Mouse (Mus musculus): ENCODE data around the gene Cdh1. TPM values are rescaled to one million over a fixed set of nuclear protein-coding genes. Genes with fewer than 3 reads are reported as not detected.
"Not testable (repeated sequence)": the region's sequence is repeated elsewhere in the genome, so short reads cannot be mapped to it uniquely, and the experiment has no call there.

The Cdh1 gene
- polyA plus RNA-seq (2015; fragmentation: Nextera tagmentation; extraction: Ambion mirVana) = 80.8 and 81.7 TPM in 2 replicates

DNA sequence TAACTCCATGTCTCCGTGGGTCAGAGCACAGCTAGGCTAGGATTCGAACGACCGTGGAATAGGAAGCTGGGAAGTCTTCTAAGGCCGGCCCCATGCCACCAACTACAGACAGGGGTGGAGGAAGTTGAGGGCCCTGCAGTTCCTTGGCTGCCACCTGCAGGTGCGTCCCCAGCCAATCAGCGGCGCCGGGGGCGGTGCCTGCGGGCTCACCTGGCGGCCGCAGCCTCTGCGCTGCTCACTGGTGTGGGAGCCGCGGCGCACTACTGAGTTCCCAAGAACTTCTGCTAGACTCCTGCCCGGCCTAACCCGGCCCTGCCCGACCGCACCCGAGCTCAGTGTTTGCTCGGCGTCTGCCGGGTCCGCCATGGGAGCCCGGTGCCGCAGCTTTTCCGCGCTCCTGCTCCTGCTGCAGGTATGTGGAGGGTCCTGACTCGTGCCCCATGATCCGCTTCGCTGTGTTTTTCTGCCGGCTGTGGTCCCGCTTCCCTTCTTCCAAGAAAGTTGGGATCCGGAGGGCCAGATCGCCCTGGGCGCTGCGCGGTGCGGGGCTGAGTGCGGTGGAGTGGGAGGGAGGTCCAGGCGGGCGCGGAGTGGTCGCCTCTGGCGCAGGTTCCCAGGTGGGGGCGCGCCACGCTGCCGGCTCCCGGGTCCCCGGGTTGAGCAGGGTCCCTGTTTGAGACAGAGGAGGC, at the start of gene Cdh1:
Gene Cdh1 (plus strand): TSS at position 221 of the 689 bp plus-strand sequence.
- Histone ChIP-seq H3K9ac (peak within 1 kb of the TSS; percentile 55), H3K27ac (peak within 1 kb of the TSS; percentile 85), H3K9me3 (replicated peaks) (no peaks in the 10 kb centered on the region)

DNA sequence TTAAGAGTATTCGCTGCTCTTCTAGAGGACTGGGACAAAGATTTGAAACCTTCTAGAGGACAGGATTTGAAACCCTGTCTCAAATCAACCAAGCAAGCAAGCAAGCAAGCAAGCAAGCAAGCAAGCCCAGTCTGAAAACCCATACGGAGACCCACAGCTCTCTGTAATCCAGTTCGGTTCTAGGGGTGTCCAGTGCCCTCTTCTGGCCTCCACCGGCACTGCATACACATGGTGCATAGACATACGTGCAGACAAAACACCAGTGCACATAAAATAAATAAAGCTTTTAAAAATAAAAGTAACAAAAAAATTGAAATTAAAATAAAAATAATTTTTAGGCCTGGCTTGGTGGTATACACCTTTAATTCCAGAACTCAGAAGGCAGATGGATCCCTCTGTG, 49.1 kb upstream of the Cdh1 start:
- 97% methylated on average over 5 of the region's 5 CpGs for WGBS
- H3K27ac ChIP-seq = no peak overlapping the region
- peaks cover 9% of the 10 kb centered on the region; the same call in 1 of the 2 replicates for H3K9me3 ChIP-seq (replicated peaks)
- H3K36me3 ChIP-seq = peaks cover 55% of the 10 kb centered on the region
- no peaks in the 10 kb centered on the region for H3K27me3 ChIP-seq
- H3K4me3 ChIP-seq (replicated peaks) = no peak overlapping the region
- H3K4me2 ChIP-seq = no peak overlapping the region
- H3K9ac ChIP-seq = no peak overlapping the region
- no peak for ATAC-seq (replicated peaks; ENCODE audit: low FRiP score)
- no peaks in the 10 kb centered on the region for H3K4me1 ChIP-seq

More for the DNA sequence above, at the start of gene Cdh1:
- peak within 1 kb of the TSS; percentile 81 for H3K4me2 ChIP-seq
- WGBS = under 1% methylated on average over 53 of the region's 53 CpGs
- no peaks in the 10 kb centered on the region for H3K36me3 ChIP-seq
- peak; percentile 83 for ATAC-seq (replicated peaks; ENCODE audit: low FRiP score)
- H3K4me3 ChIP-seq (replicated peaks) = peak within 1 kb of the TSS; percentile 58
- H3K27me3 ChIP-seq = peaks cover 55% of the 10 kb centered on the region
- H3K4me1 ChIP-seq = peaks cover 36% of the 10 kb centered on the region

DNA sequence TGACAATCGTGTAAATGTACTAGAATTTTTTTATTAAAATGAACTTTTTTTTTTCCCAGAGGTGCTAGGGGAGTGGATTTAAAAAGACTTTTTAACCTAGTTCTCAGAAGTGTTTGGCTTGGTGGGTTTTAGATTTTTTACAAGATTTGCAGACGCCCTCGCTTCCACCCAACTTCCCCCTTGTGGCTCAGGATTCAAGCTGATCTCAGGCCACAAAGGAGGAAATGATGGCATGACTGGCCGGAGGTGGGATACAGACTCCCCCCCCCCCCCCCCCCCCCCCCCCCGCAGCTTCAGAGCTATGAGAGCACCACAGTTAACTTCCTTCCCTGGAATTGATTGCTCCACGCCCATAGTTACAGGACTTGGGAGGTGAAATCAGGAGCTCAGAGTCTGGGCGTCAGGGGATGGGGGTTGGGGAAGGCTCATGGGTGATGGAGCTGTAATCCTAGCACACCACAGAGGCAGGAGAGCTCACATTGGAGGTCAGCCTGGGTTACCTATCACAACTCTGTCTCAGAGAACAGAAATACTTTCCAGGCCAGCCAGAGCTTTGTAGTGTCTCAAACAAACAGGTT, 47.0 kb upstream of the Cdh1 start:
- H3K27ac ChIP-seq = no peak overlapping the region
- 61% methylated on average over 6 of the region's 7 CpGs for WGBS

DNA sequence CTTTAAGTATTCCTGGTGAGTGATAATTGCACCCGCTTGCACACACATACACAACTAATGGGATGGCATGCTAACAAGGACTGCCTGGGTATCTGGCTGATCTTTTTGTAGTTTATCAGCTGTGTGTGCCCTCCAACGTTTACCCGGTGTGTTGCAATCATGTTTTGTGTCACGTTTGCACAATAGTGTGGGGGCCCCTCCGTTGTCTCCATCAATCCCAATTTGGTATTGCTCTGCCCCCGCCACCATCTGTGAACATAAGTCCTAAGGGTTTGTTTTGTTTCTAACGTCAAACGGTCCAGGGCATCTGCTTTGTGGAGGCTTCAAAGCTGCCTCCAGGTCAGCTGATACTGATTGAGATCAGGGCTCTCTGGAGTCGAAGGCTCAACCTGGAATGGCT, 43.3 kb upstream of the Cdh1 start:
- H3K27me3 ChIP-seq = no peaks in the 10 kb centered on the region
- no peak overlapping the region for H3K4me3 ChIP-seq (replicated peaks)
- peaks cover 7% of the 10 kb centered on the region; the same call in 1 of the 2 replicates for H3K9me3 ChIP-seq (replicated peaks)
- ATAC-seq (replicated peaks; ENCODE audit: low FRiP score) = no peak
- H3K9ac ChIP-seq = no peak overlapping the region
- WGBS = 62% methylated on average over 9 of the region's 9 CpGs
- peaks cover 26% of the 10 kb centered on the region for H3K36me3 ChIP-seq
- H3K4me1 ChIP-seq = peaks cover 12% of the 10 kb centered on the region
- no peak overlapping the region for H3K27ac ChIP-seq
- H3K4me2 ChIP-seq = no peak overlapping the region

More for the DNA sequence above, 47.0 kb upstream of the Cdh1 start:
- H3K4me3 ChIP-seq (replicated peaks) = no peak overlapping the region
- H3K27me3 ChIP-seq = no peaks in the 10 kb centered on the region
- H3K9me3 ChIP-seq (replicated peaks) = peaks cover 9% of the 10 kb centered on the region; the same call in 1 of the 2 replicates
- peaks cover 49% of the 10 kb centered on the region for H3K36me3 ChIP-seq
- H3K4me2 ChIP-seq = no peak overlapping the region
- no peak for ATAC-seq (replicated peaks; ENCODE audit: low FRiP score)
- H3K4me1 ChIP-seq = peaks cover 6% of the 10 kb centered on the region
- no peak overlapping the region for H3K9ac ChIP-seq

DNA sequence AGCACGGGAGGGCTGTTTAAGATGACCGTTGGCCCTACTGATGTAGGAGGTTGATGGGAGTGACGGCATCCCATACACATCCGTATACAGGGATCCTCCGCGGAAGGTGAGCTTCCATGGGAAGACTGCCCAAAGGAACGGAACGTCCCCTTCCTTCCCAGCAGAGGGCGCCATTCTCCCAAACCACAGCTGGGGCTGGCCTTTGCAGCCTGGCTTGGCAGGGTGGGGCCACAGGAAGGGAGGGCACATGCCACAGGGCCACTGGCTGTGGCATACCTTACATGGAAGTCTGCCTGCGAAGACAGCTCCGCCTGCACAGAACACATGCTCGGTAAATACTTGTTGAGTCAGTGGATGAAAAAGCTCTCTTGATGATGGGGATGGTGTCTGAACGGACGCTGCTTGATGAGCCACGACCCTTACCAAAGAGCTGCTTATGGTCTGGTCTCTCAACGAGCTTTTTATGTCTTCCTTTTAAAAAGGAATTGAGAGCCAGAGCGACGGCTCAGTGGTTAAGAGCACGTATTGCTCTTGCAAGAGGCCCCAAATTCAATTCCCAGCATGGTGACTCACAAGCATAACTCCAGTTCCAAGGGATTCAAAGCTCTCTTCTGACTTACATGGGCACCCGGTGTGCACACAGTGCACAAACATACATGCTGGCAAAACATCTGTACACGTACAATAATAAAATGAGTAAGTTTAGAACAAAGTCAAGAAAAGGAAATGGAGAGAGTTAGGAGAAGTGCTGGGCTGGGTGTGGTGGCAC, 41.9 kb upstream of the Cdh1 start:
- no peaks in the 10 kb centered on the region for H3K27me3 ChIP-seq
- 19% methylated on average over 21 of the region's 21 CpGs for WGBS
- peak overlapping the region; percentile 38; the same call in 1 of the 2 replicates for H3K27ac ChIP-seq
- ATAC-seq (replicated peaks; ENCODE audit: low FRiP score) = peak; percentile 88
- peaks cover 7% of the 10 kb centered on the region; the same call in 1 of the 2 replicates for H3K9me3 ChIP-seq (replicated peaks)
- H3K4me1 ChIP-seq = peaks cover 12% of the 10 kb centered on the region
- H3K4me2 ChIP-seq = peak overlapping the region; percentile 39; the same call in 1 of the 2 replicates
- H3K36me3 ChIP-seq = peaks cover 15% of the 10 kb centered on the region; the same call in 1 of the 2 replicates
- no peak overlapping the region for H3K9ac ChIP-seq
- no peak overlapping the region for H3K4me3 ChIP-seq (replicated peaks)

DNA sequence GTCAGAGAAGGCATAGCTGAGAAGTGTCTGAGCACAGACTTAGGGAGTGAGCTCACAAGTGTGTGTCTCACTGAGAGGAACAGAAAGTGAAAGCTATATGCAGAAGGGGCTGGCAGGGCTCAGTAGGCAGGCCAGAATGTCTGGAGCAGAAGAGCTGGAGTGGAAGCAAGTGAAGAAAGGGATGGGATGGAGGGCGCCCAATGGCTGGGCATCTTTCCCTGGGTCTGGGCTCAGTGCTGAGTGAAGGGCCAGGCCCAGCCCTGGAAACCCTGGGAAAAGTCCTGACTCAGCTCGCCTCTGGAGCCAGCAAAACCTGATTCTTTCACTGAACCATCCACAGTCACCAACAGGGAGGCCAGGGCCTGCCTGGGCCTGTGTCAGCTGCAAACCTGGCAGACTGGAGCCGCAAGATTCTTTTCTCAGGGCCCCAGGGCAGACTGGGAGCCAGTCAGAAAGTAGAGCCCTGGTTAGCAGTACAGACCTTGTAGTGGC, 39.4 kb upstream of the Cdh1 start:
- Histone ChIP-seq H3K27ac (peak overlapping the region; percentile 45), H3K9me3 (replicated peaks) (no peaks in the 10 kb centered on the region), H3K27me3 (no peaks in the 10 kb centered on the region), H3K9ac (no peak overlapping the region), H3K4me2 (no peak overlapping the region), H3K4me3 (replicated peaks) (no peak overlapping the region), H3K36me3 (no peaks in the 10 kb centered on the region), H3K4me1 (peaks cover 12% of the 10 kb centered on the region)
- ATAC-seq (replicated peaks; ENCODE audit: low FRiP score) = peak; percentile 46; the same call in 1 of the 2 replicates
- WGBS = 78% methylated on average over 3 of the region's 3 CpGs

DNA sequence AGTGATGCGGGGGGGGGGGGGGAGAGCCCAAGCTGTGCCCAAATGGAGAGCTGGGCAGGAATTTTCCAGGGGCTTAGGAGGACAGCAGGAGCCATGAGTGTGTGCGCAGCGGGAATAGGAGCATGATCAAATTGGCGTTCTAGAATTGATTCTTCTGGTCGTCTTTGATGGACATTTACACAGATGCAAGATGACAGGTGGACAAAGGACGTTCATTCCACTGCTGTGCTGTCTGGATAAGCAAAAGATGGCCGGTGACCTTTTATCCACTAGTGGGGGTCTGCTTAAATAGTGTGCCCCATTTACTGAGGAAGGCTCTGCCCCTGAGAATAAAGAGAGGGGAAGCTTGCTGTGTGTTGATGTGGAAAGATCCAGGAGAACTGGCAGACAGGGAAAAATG, 34.1 kb upstream of the Cdh1 start:
- Histone ChIP-seq H3K27ac (no peak overlapping the region), H3K4me3 (replicated peaks) (no peak overlapping the region), H3K4me2 (no peak overlapping the region), H3K4me1 (peaks cover 22% of the 10 kb centered on the region), H3K27me3 (no peaks in the 10 kb centered on the region), H3K9me3 (replicated peaks) (no peaks in the 10 kb centered on the region), H3K9ac (no peak overlapping the region), H3K36me3 (no peaks in the 10 kb centered on the region)
- ATAC-seq (replicated peaks; ENCODE audit: low FRiP score) = no peak
- 86% methylated on average over 6 of the region's 7 CpGs for WGBS

DNA sequence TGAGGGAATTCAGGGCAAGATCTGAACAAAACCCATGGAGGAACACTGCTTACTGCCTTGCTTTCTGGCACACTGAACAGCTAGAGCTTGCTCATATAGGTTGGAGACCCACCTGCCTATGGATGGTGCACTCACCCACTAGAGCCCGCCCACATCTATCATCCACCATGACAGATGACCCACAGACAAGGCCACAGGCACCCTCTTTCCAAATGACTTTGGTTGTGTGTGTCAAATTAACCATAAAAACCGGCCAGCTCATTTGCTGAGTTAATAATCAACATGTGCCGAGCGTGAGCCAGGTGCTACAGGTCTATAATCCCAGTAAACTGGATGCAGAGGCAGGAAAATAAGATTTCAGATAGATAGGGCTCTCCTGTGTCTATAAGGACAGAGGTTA, 32.8 kb upstream of the Cdh1 start:
- ATAC-seq (replicated peaks; ENCODE audit: low FRiP score) = peak; percentile 79
- no peak overlapping the region for H3K4me3 ChIP-seq (replicated peaks)
- no peaks in the 10 kb centered on the region for H3K27me3 ChIP-seq
- no peaks in the 10 kb centered on the region for H3K36me3 ChIP-seq
- no peaks in the 10 kb centered on the region for H3K9me3 ChIP-seq (replicated peaks)
- peak overlapping the region; percentile 35; the same call in 1 of the 2 replicates for H3K27ac ChIP-seq
- no peak overlapping the region for H3K4me2 ChIP-seq
- H3K4me1 ChIP-seq = peaks cover 22% of the 10 kb centered on the region
- H3K9ac ChIP-seq = no peak overlapping the region
- WGBS = 44% methylated on average over 4 of the region's 4 CpGs

DNA sequence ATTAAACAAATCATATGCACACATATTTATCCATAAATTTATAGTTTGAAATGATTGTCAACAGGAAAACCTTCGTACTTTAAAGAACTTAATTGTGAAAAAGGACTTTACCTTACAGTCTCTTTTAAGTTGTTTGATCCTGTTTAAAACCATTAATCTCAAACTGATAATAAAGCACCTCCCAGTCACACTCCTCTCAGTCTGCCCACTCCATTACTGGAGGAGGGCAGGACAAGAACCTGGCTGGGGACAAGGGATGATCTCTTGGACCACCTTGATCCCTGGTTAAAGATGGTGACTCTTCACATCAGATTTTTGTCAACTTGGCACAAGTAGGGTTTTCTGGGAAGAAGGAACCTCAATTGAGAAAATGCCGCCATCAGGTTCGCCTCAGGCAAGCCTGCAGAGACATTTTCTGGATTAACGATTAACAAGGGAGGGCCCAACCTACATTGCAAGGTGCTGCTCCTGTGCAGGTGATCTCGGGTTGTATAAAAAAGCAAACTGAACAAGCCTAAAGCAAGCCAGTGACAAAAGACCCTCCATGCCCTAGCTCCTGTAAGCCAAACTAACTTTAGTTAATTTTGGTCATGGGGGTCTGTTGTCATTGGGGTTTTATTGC, 31.5 kb upstream of the Cdh1 start:
- Histone ChIP-seq H3K27ac (0 out of 2 replicates have a peak overlapping the region, but pooled peaks have one; percentile 28), H3K36me3 (no peaks in the 10 kb centered on the region), H3K9me3 (replicated peaks) (no peaks in the 10 kb centered on the region), H3K9ac (no peak overlapping the region), H3K4me1 (peaks cover 23% of the 10 kb centered on the region), H3K4me2 (no peak overlapping the region), H3K4me3 (replicated peaks) (no peak overlapping the region), H3K27me3 (no peaks in the 10 kb centered on the region)
- WGBS = 69% methylated on average over 5 of the region's 5 CpGs
- ATAC-seq (replicated peaks; ENCODE audit: low FRiP score) = no peak

DNA sequence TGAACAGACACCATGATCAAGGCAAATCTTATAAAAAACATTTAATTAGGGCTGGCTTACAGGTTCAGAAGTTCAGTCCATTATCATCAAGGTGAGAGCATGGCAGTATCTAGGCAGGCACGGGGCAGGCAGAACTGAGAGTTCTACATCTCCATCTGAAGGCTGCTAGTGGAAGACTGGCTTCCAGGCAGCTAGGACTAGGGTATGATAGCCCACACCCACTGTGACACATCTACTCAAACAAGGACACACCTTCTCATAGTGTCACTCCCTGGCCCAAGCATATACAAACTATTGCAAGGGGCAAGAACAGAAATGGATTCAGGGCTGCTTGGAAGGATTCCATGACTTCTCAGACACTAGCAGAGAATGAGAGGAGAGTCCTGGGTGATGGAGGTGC, 31.0 kb upstream of the Cdh1 start:
- H3K4me2 ChIP-seq; H3K36me3 ChIP-seq; H3K4me3 ChIP-seq (replicated peaks); H3K27ac ChIP-seq; H3K27me3 ChIP-seq; H3K9me3 ChIP-seq (replicated peaks); H3K9ac ChIP-seq; ATAC-seq (replicated peaks; ENCODE audit: low FRiP score): not testable (repeated sequence)
- WGBS = 60% methylated on average over 1 of the region's 1 CpGs
- H3K4me1 ChIP-seq = peaks cover 28% of the 10 kb centered on the region

DNA sequence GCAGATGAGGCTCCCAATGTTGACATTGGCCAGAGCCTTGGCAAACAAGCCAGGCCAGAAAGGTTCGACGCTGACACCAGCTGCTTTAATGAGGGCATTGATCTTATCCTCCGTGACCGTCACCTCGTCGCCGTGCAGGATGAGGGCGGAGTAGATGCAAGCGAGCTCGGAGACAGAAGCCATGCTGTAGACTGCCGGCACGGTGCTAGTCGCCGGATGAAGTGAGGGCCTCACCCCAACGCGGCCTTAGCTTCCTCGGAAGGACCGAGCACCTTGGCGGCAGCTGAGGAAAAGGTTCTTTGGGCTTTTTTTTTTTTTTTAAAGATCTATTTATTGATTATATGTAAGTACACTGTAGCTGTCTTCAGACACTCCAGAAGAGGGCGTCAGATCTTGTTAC, 30.0 kb upstream of the Cdh1 start, which contains the start of gene Gm10073:
Gene Gm10073 (minus strand): TSS at position 294 of the 400 bp plus-strand sequence.
- not testable (repeated sequence) for H3K27me3 ChIP-seq; H3K4me3 ChIP-seq (replicated peaks); H3K9me3 ChIP-seq (replicated peaks); H3K9ac ChIP-seq; H3K27ac ChIP-seq; H3K36me3 ChIP-seq; ATAC-seq (replicated peaks; ENCODE audit: low FRiP score)
- Histone ChIP-seq H3K4me1 (peaks cover 31% of the 10 kb centered on the region), H3K4me2 (peak within 1 kb of the TSS; percentile 31; the same call in 1 of the 2 replicates)
- WGBS = 30% methylated on average over 20 of the region's 20 CpGs
